Mouse (Mus musculus): ENCODE measurements around the gene Rreb1. TPM values are rescaled to one million over a fixed set of nuclear protein-coding genes. Genes with fewer than 3 reads are reported as not detected.

The Rreb1 gene
- polyA plus RNA-seq, 1 experiment from 2014 or later, result 4.5 TPM

GRCm38 (mm10) chr13:37760373-37760772 lies 17.8 kb upstream of the Rreb1 start:
- no peak overlapping the region for H3K4me3 ChIP-seq
- peaks cover 28% of the 10 kb centered on the region for H3K4me1 ChIP-seq
- H3K27me3 ChIP-seq (ENCODE audit: low read depth, poor library complexity, severe bottlenecking), result peaks cover 80% of the 10 kb centered on the region
- no peaks in the 10 kb centered on the region for H3K36me3 ChIP-seq
- WGBS, result 40% methylated on average over 3 of the region's 3 CpGs
- H3K27ac ChIP-seq (replicated peaks), result no peak overlapping the region
- no peaks in the 10 kb centered on the region for H3K9me3 ChIP-seq (replicated peaks)
- no peak for DNase-seq (ENCODE audit: low spot score)

GRCm38 (mm10) chr13:37760957-37761941 lies 17.0 kb upstream of the Rreb1 start:
- 29% methylated on average over 23 of the region's 23 CpGs for WGBS
- peaks cover 87% of the 10 kb centered on the region for H3K27me3 ChIP-seq (ENCODE audit: low read depth, poor library complexity, severe bottlenecking)
- peak overlapping the region; percentile 70 for H3K27ac ChIP-seq (replicated peaks)
- peaks cover 28% of the 10 kb centered on the region for H3K4me1 ChIP-seq
- H3K4me3 ChIP-seq, result peak overlapping the region; percentile 38
- peak; percentile 71 for DNase-seq (ENCODE audit: low spot score)
- H3K36me3 ChIP-seq, result no peaks in the 10 kb centered on the region
- peaks cover 6% of the 10 kb centered on the region; the same call in 1 of the 2 replicates for H3K9me3 ChIP-seq (replicated peaks)

GRCm38 (mm10) chr13:37763800-37764407 lies 14.3 kb upstream of the Rreb1 start:
- DNase-seq (ENCODE audit: low spot score), result no peak
- Histone ChIP-seq H3K36me3 (no peaks in the 10 kb centered on the region), H3K27ac (replicated peaks) (no peak overlapping the region), H3K9me3 (replicated peaks) (peaks cover 6% of the 10 kb centered on the region; the same call in 1 of the 2 replicates), H3K4me3 (no peak overlapping the region), H3K27me3 (ENCODE audit: low read depth, poor library complexity, severe bottlenecking) (peaks cover 69% of the 10 kb centered on the region), H3K4me1 (peaks cover 28% of the 10 kb centered on the region)
- 81% methylated on average over 9 of the region's 9 CpGs for WGBS

- Histone ChIP-seq H3K4me3 (no peak overlapping the region), H3K4me1 (peaks cover 4% of the 10 kb centered on the region; the same call in 1 of the 2 replicates), H3K9me3 (replicated peaks) (peaks cover 6% of the 10 kb centered on the region; the same call in 1 of the 2 replicates), H3K27ac (replicated peaks) (no peak overlapping the region), H3K36me3 (no peaks in the 10 kb centered on the region), H3K27me3 (ENCODE audit: low read depth, poor library complexity, severe bottlenecking) (peaks cover 13% of the 10 kb centered on the region)
- 33% methylated on average over 1 of the region's 1 CpGs for WGBS
- DNase-seq (ENCODE audit: low spot score), result no peak
Observed at GRCm38 (mm10) chr13:37769777-37770176, 8.4 kb upstream of the Rreb1 start.

- H3K27me3 ChIP-seq (ENCODE audit: low read depth, poor library complexity, severe bottlenecking), result peaks cover 25% of the 10 kb centered on the region
- DNase-seq (ENCODE audit: low spot score), result no peak
- H3K4me3 ChIP-seq, result no peak overlapping the region
- H3K4me1 ChIP-seq, result peaks cover 14% of the 10 kb centered on the region
- H3K27ac ChIP-seq (replicated peaks), result no peak overlapping the region
- no peaks in the 10 kb centered on the region for H3K9me3 ChIP-seq (replicated peaks)
- H3K36me3 ChIP-seq, result no peaks in the 10 kb centered on the region
Observed at GRCm38 (mm10) chr13:37773476-37773875, 4.7 kb upstream of the Rreb1 start.

GRCm38 (mm10) chr13:37776675-37777074 lies 1.5 kb upstream of the Rreb1 start:
- Histone ChIP-seq H3K9me3 (replicated peaks) (no peaks in the 10 kb centered on the region), H3K27ac (replicated peaks) (no peak overlapping the region), H3K36me3 (no peaks in the 10 kb centered on the region), H3K4me3 (no peak overlapping the region), H3K4me1 (peaks cover 22% of the 10 kb centered on the region), H3K27me3 (ENCODE audit: low read depth, poor library complexity, severe bottlenecking) (peaks cover 54% of the 10 kb centered on the region)
- DNase-seq (ENCODE audit: low spot score), result no peak

GRCm38 (mm10) chr13:37777351-37778146 lies 651 bp upstream of the Rreb1 start:
- no peak for DNase-seq (ENCODE audit: low spot score)
- Histone ChIP-seq H3K4me1 (peaks cover 22% of the 10 kb centered on the region), H3K27ac (replicated peaks) (peak overlapping the region; percentile 80), H3K27me3 (ENCODE audit: low read depth, poor library complexity, severe bottlenecking) (peaks cover 54% of the 10 kb centered on the region), H3K4me3 (peak overlapping the region; percentile 78), H3K9me3 (replicated peaks) (no peaks in the 10 kb centered on the region), H3K36me3 (no peaks in the 10 kb centered on the region)
- WGBS, result 13% methylated on average over 25 of the region's 25 CpGs

GRCm38 (mm10) chr13:37778594-37779231 lies 513 bp downstream of the Rreb1 start:
- peak; percentile 51 for DNase-seq (ENCODE audit: low spot score)
- Histone ChIP-seq H3K4me3 (peak overlapping the region; percentile 78), H3K9me3 (replicated peaks) (no peaks in the 10 kb centered on the region), H3K4me1 (peaks cover 22% of the 10 kb centered on the region), H3K27me3 (ENCODE audit: low read depth, poor library complexity, severe bottlenecking) (peaks cover 54% of the 10 kb centered on the region), H3K27ac (replicated peaks) (peak overlapping the region; percentile 80), H3K36me3 (no peaks in the 10 kb centered on the region)
- WGBS, result under 1% methylated on average over 33 of the region's 33 CpGs

GRCm38 (mm10) chr13:37779251-37779667 lies 1.1 kb downstream of the Rreb1 start:
- peaks cover 22% of the 10 kb centered on the region for H3K4me1 ChIP-seq
- H3K27ac ChIP-seq (replicated peaks), result no peak overlapping the region
- no peak for DNase-seq (ENCODE audit: low spot score)
- peaks cover 54% of the 10 kb centered on the region for H3K27me3 ChIP-seq (ENCODE audit: low read depth, poor library complexity, severe bottlenecking)
- H3K9me3 ChIP-seq (replicated peaks), result no peaks in the 10 kb centered on the region
- no peaks in the 10 kb centered on the region for H3K36me3 ChIP-seq
- WGBS, result 2% methylated on average over 9 of the region's 9 CpGs
- peak overlapping the region; percentile 78 for H3K4me3 ChIP-seq

GRCm38 (mm10) chr13:37781557-37781956 lies 3.4 kb downstream of the Rreb1 start:
- WGBS, result 76% methylated on average over 2 of the region's 2 CpGs
- Histone ChIP-seq H3K9me3 (replicated peaks) (no peaks in the 10 kb centered on the region), H3K4me3 (no peak overlapping the region), H3K27ac (replicated peaks) (no peak overlapping the region), H3K27me3 (ENCODE audit: low read depth, poor library complexity, severe bottlenecking) (peaks cover 48% of the 10 kb centered on the region), H3K36me3 (no peaks in the 10 kb centered on the region), H3K4me1 (peaks cover 22% of the 10 kb centered on the region)
- DNase-seq (ENCODE audit: low spot score), result no peak

GRCm38 (mm10) chr13:37782144-37782543 lies 3.9 kb downstream of the Rreb1 start:
- DNase-seq (ENCODE audit: low spot score), result no peak
- peaks cover 42% of the 10 kb centered on the region for H3K27me3 ChIP-seq (ENCODE audit: low read depth, poor library complexity, severe bottlenecking)
- H3K36me3 ChIP-seq, result no peaks in the 10 kb centered on the region
- 91% methylated on average over 6 of the region's 6 CpGs for WGBS
- H3K9me3 ChIP-seq (replicated peaks), result no peaks in the 10 kb centered on the region
- H3K4me3 ChIP-seq, result no peak overlapping the region
- H3K27ac ChIP-seq (replicated peaks), result no peak overlapping the region
- H3K4me1 ChIP-seq, result peaks cover 22% of the 10 kb centered on the region

- H3K36me3 ChIP-seq, result no peaks in the 10 kb centered on the region
- no peak overlapping the region for H3K27ac ChIP-seq (replicated peaks)
- H3K4me3 ChIP-seq, result no peak overlapping the region
- peaks cover 10% of the 10 kb centered on the region for H3K4me1 ChIP-seq
- DNase-seq (ENCODE audit: low spot score), result no peak
- no peaks in the 10 kb centered on the region for H3K9me3 ChIP-seq (replicated peaks)
- peaks cover 27% of the 10 kb centered on the region for H3K27me3 ChIP-seq (ENCODE audit: low read depth, poor library complexity, severe bottlenecking)
- WGBS, result 92% methylated on average over 6 of the region's 6 CpGs
Observed at GRCm38 (mm10) chr13:37783676-37784075, 5.5 kb downstream of the Rreb1 start.

All from midbrain, embryonic 10.5 days (tissue).